Mouse (Mus musculus): ENCODE measurements around the gene Gss.
"Not testable (repeated sequence)": the region's sequence is repeated elsewhere in the genome, so short reads cannot be mapped to it uniquely, and the experiment has no call there.

Gss gene

GRCm38 (mm10) chr2:155573996-155574395 lies 18.6 kb downstream of the Gss start:
- no peak for DNase-seq (ENCODE audit: low spot score)

GRCm38 (mm10) chr2:155573001-155573400 lies 19.6 kb downstream of the Gss start:
- no peak for DNase-seq (ENCODE audit: low spot score)

GRCm38 (mm10) chr2:155569223-155569807 lies 23.3 kb downstream of the Gss start:
- DNase-seq (ENCODE audit: low spot score) = no peak

- no peak for DNase-seq (ENCODE audit: low spot score)
These were observed 24.9 kb downstream of the Gss start for GRCm38 (mm10) chr2:155567751-155568150.

GRCm38 (mm10) chr2:155562934-155563333 lies 29.7 kb downstream of the Gss start:
- no peak for DNase-seq (ENCODE audit: low spot score)

DNA sequence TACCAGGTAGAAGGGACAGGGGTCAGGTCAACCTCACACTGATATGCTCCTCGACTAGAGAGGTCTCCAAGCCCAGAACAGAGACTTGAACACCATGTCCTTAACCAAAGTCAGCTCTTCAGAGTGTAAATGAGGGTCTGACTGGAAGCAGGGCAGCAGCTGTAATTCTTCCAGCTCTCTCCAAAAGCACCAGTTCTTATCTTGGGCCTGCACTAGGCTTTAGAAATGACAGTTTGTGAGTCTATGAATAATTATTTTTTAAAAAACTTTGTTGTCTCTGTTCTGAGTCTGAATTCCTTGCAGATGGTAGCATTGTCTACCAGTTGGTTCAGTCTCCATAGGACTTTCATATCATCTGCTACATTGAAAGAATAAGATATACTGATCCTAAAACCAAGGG lies 30.4 kb downstream of the Gss start:
- DNase-seq (ENCODE audit: low spot score) = no peak

DNA sequence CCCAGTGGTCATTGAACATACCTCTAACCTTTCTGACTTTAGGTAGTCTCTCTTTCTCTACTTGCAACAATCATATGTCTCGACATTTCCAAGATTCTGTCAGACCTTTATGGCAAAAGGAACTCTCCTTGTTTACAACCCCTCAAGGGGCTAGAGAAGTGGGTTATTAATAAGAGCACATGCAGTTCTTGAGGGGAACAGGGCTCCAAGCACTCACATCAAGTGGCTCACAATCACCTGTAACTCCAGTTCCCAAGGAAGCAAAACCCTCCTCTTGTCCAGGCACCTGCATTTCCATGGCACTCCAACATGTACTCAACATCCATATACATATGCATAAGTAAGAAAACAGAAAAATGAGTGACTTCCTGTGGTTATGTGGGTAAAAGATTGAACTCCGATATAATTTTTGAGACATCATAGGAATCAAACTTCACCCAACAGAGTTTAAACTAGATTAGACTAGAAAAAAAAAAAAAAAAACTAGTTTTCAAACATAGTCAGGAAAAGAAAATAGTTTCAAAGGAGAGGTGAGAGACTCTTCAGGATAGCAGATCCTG lies 38.1 kb downstream of the Gss start:
- DNase-seq (ENCODE audit: low spot score) = no peak

DNA sequence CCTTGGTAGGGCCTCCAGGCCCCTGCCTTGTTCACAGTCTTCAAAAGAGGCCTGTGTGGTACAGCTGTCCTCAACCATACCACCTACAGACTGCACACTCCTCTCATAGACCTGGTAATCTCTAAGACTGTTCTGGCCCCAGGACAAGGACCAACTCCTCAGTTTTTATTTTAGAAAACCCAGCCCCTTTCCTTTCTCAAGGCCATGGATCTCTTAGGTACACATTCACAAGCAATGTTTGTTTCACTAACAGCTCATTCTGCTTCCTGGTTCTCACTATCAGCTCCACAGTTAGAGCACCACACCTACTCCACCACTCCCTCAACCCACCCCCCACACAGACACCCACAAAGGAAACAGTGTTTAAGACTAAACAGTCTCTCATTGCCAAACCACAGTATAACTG lies 39.7 kb downstream of the Gss start:
- no peak for DNase-seq (ENCODE audit: low spot score)

DNA sequence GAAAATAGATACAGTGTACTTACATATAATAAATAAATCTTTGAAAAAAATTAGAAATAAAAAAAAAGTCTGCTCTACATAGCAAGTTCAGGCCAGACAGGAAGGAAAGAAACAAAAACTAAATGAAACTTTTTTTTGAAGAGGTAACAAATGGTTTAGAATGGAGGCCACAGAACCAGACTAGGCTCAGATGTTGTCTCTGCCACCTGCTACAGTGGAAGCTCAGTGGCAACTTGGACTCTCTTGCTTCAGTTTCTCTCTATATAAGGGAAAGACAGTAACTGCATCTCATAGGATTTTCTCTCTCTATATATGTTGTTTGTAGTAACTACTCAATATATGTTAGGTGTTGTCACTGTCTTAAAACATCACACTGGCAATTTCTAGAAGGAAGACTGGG lies 40.3 kb downstream of the Gss start:
- no peak for DNase-seq (ENCODE audit: low spot score)

- no peak for DNase-seq (ENCODE audit: low spot score)
These were observed 45.7 kb downstream of the Gss start for GRCm38 (mm10) chr2:155546955-155547354.

DNA sequence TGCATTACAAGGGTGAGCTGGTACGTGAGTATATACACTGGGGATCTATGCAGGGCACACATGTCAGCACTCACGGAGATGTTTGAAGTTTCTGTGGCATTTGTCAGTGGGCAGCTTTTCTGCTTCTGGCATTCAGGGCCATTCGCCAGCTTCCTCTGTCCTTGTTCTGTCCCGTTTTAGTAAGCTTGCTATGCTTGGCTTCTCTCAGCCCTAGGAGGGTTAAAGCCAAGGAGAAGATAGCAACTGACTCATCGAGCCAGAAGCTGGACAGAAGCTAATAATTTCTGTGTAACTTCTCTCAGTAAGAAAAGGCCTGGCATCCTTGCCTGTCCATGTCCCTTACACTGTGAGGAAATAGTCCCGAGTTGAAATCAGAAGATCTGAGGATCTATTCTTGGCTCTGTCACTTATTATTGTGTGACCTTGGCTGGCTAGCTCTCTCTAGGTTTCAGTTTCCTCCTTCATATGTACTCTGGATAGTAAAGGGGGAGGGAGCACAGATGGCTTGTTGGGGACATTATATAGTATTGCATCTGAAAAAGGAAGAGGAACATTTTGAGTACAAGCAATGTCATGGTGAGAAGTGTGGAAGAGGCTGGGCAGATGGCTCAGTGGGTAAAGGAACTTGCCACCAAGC lies 51.7 kb downstream of the Gss start:
- DNase-seq (ENCODE audit: low spot score) = no peak

GRCm38 (mm10) chr2:155539696-155540095 lies 52.9 kb downstream of the Gss start:
- DNase-seq (ENCODE audit: low spot score) = no peak

GRCm38 (mm10) chr2:155538463-155539057 lies 54.0 kb downstream of the Gss start:
- not testable (repeated sequence) for DNase-seq (ENCODE audit: low spot score)

GRCm38 (mm10) chr2:155537761-155538462 lies 54.7 kb downstream of the Gss start:
- DNase-seq (ENCODE audit: low spot score) = no peak

GRCm38 (mm10) chr2:155536292-155536691 lies 56.3 kb downstream of the Gss start:
- DNase-seq (ENCODE audit: low spot score) = no peak

- DNase-seq (ENCODE audit: low spot score) = no peak
These were observed 65.2 kb downstream of the Gss start for GRCm38 (mm10) chr2:155527367-155527766.

DNA sequence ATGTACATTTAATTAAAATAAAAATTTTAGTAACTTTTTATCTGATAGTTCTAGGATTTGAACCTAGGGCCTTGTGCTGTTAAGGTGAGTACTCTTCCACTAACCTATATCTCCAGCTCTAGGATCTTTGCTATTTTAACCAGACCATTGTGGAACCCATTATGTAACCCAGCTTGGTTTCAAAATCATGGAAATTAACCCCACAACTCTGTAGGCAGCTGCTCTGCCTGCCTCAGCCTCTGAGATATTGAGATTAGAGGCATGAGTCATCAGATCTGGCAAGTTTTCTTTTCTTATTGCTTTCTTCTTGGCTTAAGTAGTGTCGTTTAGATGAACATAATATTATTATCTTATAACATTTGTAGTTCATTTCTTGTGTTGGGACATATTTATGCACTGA lies 68.2 kb downstream of the Gss start:
- DNase-seq (ENCODE audit: low spot score) = no peak

- DNase-seq (ENCODE audit: low spot score) = no peak
These were observed 68.9 kb downstream of the Gss start for GRCm38 (mm10) chr2:155523706-155524105.

DNA sequence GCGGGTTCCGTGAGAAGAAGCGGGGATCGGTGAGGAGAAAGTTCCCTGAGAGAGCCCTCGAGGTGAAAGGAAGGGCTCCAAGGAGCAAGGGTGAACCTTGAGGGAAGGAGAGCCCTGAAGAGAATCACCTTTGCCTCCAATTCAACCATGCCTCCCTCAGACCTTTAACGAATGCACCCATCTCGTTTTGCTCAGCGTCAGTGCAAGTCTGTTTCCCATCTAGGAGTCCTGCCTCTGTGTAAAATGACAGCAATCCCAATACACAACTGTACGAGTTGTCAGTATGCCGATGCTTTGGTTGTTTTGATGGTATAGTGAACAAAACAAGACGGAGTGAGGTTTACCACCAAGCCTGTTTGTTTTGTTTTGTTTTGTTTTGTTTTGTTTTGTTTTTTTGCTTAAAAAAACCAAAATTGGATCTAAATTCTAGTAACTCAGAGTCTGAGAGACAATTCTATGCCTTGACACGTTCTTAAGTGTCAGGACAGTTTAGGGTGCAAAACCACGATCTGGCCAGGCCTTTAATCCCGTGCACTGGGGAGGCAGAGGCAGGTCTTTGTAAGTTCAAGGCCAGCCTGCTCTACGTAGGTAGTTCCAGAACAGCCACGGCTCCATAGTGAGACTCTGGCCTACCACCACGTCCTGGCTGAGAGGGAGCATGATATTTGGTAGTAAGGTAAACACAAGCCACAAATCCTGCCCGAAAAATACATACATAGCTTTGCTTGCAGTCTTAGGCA lies 73.9 kb downstream of the Gss start:
- no peak for DNase-seq (ENCODE audit: low spot score)

DNA sequence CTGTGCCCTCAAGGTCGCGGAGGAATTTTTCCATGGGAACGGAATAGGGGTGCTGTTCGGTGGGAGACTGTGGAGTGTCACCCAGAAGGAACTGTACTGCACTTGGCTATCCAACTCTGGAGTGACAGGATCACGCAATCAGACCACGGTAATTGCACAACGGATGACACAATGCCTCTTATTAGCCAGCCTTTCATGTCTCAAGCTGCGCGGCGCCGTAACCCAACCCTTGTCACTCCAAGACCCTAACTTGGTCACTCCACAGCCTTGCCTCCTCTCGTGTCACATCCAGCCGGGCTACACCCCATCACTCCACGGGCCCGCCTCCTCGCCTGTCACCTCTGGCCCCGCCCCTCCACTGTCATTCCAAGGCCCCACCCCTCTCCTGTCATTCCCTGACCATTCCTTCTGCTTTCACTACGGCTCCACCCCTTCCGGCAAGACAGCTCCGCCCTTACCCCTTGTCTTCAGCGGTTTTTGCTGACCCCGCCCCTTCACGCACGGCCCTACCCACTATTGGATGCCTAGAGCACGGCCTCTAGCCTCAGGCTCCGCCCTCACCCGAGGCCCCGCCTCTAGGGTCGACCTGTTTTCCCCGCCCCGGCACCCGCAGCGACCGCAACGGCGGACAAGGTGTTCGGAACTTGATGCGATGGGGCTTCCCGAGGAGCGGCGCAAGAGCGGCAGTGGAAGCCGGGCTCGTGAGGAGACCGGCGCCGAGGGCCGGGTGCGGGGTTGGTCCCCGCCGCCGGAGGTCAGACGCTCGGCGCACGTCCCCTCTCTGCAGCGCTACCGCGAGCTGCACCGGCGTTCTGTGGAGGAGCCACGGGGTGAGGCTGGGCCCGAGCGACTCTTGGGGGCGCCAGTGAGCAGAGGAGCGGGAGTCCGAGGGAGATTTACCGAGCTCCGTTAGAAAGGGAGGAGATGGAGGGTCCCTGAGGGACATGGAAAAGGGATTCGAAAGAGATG lies 74.9 kb downstream of the Gss start, which contains the start of the genes Acss2 and Ggt7:
Gene Acss2, plus strand, starts transcription at position 494 of the 969 bp plus-strand sequence.
Gene Ggt7, minus strand, starts transcription at position 783 of the 969 bp plus-strand sequence.
- DNase-seq (ENCODE audit: low spot score) = peak; percentile 99

GRCm38 (mm10) chr2:155515941-155516340 lies 76.7 kb downstream of the Gss start:
- peak; percentile 78 for DNase-seq (ENCODE audit: low spot score)

Measured in layer of hippocampus, adult 11-12 months (tissue).